ENCODE assay signal across 9 mouse cellular contexts in the genomic region with DNA sequence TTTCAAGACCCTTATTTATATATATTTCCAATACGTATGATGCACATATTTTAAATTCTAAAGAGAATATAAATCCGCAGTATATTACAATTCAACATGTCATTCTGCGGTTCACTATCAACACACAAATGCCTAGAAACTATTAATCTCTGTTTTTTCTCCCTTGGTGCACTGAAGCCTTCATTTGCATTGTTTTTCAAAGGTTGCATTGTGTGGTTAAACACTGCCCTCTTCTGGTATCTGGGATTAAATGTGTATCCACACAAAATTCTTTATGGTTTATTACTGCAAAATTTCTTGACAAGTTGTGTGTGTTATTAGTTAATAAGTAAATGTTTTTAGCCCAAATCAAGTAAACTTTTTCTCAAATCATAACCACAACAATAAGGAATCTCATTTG. TPM values are rescaled to one million over a fixed set of nuclear protein-coding genes. Genes with fewer than 3 reads are reported as not detected.
DNase-seq lines count a peak whose midpoint lies in the region; TF ChIP-seq lines count a peak whose summit lies in the region.
"Had no signal": no experiment of that assay in that cellular context is flagged by ENCODE, and none has a peak within 500 bp of the region (broad histone marks: within the 10 kb centered on the region; RNA-seq: fewer than 3 reads in every experiment).

No protein-coding gene starts in this region.

- H3K9me3 ChIP-seq in ES-Bruce4 (replicated peaks; ENCODE audit: control insufficient read depth, insufficient read depth, low read length, poor library complexity, severe bottlenecking) = no peaks in the 10 kb centered on the region
- H3K9me3 ChIP-seq: heart, embryonic 13.5 days had no signal

- DNase-seq in adrenal gland, postnatal 10 days = peak; percentile 24
- DNase-seq in adrenal gland, adult 8-10 months = no peak
- peak; percentile 34 for DNase-seq in layer of hippocampus, adult 11-12 months (ENCODE audit: low spot score)
- no peak for DNase-seq in layer of hippocampus, adult 9-11 months
- DNase-seq in embryo, embryonic 11.5 days (ENCODE audit: low read depth, low spot score) = peak; percentile 51
- peak; percentile 80 for DNase-seq in splenic B cell, adult 2 months (ENCODE audit: low read depth, low spot score)
- no peak for DNase-seq in urinary bladder, adult 18-20 months (ENCODE audit: low spot score in 2 of 2)

- no peak overlapping the region for H3K9ac ChIP-seq in ES-Bruce4 (ENCODE audit: low read depth, poor library complexity, severe bottlenecking)
- H3K9ac ChIP-seq: heart, embryonic 13.5 days had no signal

- peaks cover 13% of the 10 kb centered on the region for H3K36me3 ChIP-seq in ES-Bruce4 (ENCODE audit: control insufficient read depth, insufficient read depth, low read length, poor library complexity, severe bottlenecking)
- no peaks in the 10 kb centered on the region for H3K36me3 ChIP-seq in splenic B cell, adult 2 months (ENCODE audit: control insufficient read depth, insufficient read depth, low read length, poor library complexity, severe bottlenecking)

- no peak overlapping the region for H3K27ac ChIP-seq in ES-Bruce4 (ENCODE audit: insufficient read depth, low read length)
- H3K27ac ChIP-seq: heart, embryonic 13.5 days had no signal

- no peaks in the 10 kb centered on the region for H3K4me1 ChIP-seq in ES-Bruce4 (ENCODE audit: control insufficient read depth, insufficient read depth, low read length)

- no peak for TF ChIP-seq POLR2A in ES-Bruce4 (IDR thresholded peaks at IDR 0.05; ENCODE audit: insufficient read depth, low read length)

- peak; percentile 11 for TF ChIP-seq CTCF in ES-Bruce4 (IDR thresholded peaks at IDR 0.05; ENCODE audit: low read depth, low read length)

- no peak for TF ChIP-seq EP300 in ES-Bruce4 (IDR thresholded peaks at IDR 0.05; ENCODE audit: insufficient read depth, low read depth, low read length)

- no peaks in the 10 kb centered on the region for H3K27me3 ChIP-seq in ES-Bruce4 (ENCODE audit: control insufficient read depth, insufficient read depth, low read length, poor library complexity, severe bottlenecking)
- no peaks in the 10 kb centered on the region for H3K27me3 ChIP-seq in splenic B cell, adult 2 months (ENCODE audit: control insufficient read depth, insufficient read depth, low read length, poor library complexity, severe bottlenecking)
- H3K27me3 ChIP-seq: heart, embryonic 13.5 days had no signal

- no peak overlapping the region for H3K4me3 ChIP-seq in ES-Bruce4 (ENCODE audit: low read depth, low read length)
- H3K4me3 ChIP-seq: heart, embryonic 13.5 days had no signal

RNA-seq across cellular contexts. Expression of a gene that starts 1.9 kb away (rescaled TPM):
- 10 to 100 TPM; 18.2 to 19.8 TPM for total RNA-seq in adrenal gland, postnatal 10 days (2021)
- total RNA-seq in adrenal gland, adult 8-10 months (2022) = 1 to 10 TPM; 4.9 to 6.1 (median 5.2) TPM
- 216 and 238 TPM in 2 replicates for polyA plus RNA-seq in ES-Bruce4 (2011; ENCODE audit: insufficient read depth, insufficient read length, low read depth, missing spikeins)

RNA-seq across cellular contexts. Expression of a gene that starts 26.7 kb away (rescaled TPM):
- not detected for total RNA-seq in adrenal gland, postnatal 10 days (2021)
- total RNA-seq in adrenal gland, adult 8-10 months (2022) = not detected
- not detected in 2 replicates for polyA plus RNA-seq in ES-Bruce4 (2011; ENCODE audit: insufficient read depth, insufficient read length, low read depth, missing spikeins)

Comparison
In these comparisons a context has a peak if more than half of its experiments do, and no peak if none do; other contexts are left out.
1. DNase-seq: peak in adrenal gland, postnatal 10 days (single experiment), layer of hippocampus, adult 11-12 months (single experiment), embryo, embryonic 11.5 days (single experiment) and splenic B cell, adult 2 months (single experiment); none in adrenal gland, adult 8-10 months (single experiment), layer of hippocampus, adult 9-11 months (single experiment) and urinary bladder, adult 18-20 months (0 of 2).